Mouse (Mus musculus) cerebellum, adult 2 months (tissue): ENCODE measurements around the gene Hoxb6. TPM values are rescaled to one million over a fixed set of nuclear protein-coding genes. Genes with fewer than 3 reads are reported as not detected.
A peak's percentile ranks its signal among the peaks of the same experiment; 100 is the strongest.

Experiments used
- DNase-seq, 2 experiments: peaks; one replicate each; pipeline ENCODE4 v3.0.0; 2021
- H3K27ac ChIP-seq: fragments of 200-500 bp; 2 replicates; pipeline ENCODE4 v1.5.1; 2012; ENCODE audit warnings: low read length, control low read depth, inconsistent platforms; ENCODE audit not compliant: insufficient read depth
- H3K27me3 ChIP-seq: fragments of 200-500 bp; 2 replicates; pipeline ENCODE4 v1.6.1; 2012; ENCODE audit warnings: inconsistent platforms, mild to moderate bottlenecking, low read length, moderate library complexity; ENCODE audit not compliant: control insufficient read depth, insufficient read depth
- H3K4me1 ChIP-seq: fragments of 200-500 bp; 2 replicates; pipeline ENCODE4 v1.6.1; 2011; ENCODE audit warnings: low read length; ENCODE audit not compliant: control insufficient read depth, insufficient read depth
- H3K4me3 ChIP-seq: fragments of 200-500 bp; replicated peaks from 2 replicates; pipeline ENCODE3; 2011; ENCODE audit warnings: mild to moderate bottlenecking, low read depth, low read length, control low read depth; ENCODE audit not compliant: insufficient read depth
- CTCF ChIP-seq: fragments of 200-500 bp; IDR thresholded peaks from 2 replicates; pipeline ENCODE4 v1.5.1; 2011; ENCODE audit warnings: low read depth, mild to moderate bottlenecking, control low read depth, low read length, moderate library complexity, borderline replicate concordance; ENCODE audit not compliant: insufficient read depth
- POLR2A ChIP-seq: fragments of 200-500 bp; IDR thresholded peaks from 2 replicates; pipeline ENCODE4 v1.6.1; 2011; ENCODE audit warnings: low read length, control low read depth, borderline replicate concordance; ENCODE audit not compliant: insufficient read depth
- WGBS: fragments of 180-500 bp; shearing (Covaris S2); methylation state at CpG from one replicate; pipeline ENCODE4 v1.1.7; 2018; 5-methylcytosine and 5-hydroxymethylcytosine counted together
- polyA plus RNA-seq: library from polyadenylated mRNA; depleted of rRNA; stranded (reverse); fragments of >200 nt; gene quantifications from 2 replicates; pipeline ENCODE4 v1.2.3, GENCODE M21; 2012

Hoxb6 gene
- polyA plus RNA-seq, 1 experiment: 1.5 TPM

- H3K4me3 ChIP-seq: no peak within 1 kb of the TSS
- H3K27me3 ChIP-seq: peaks cover 15% of the 10 kb centered on the region; the same call in 1 of the 2 replicates
- DNase-seq: no peak
- H3K27ac ChIP-seq: no peak within 1 kb of the TSS
- H3K4me1 ChIP-seq: no peaks in the 10 kb centered on the region
- TF ChIP-seq CTCF: 0 out of 2 replicates have a peak, but pooled peaks have one; percentile 2
- TF ChIP-seq POLR2A: no peak
- 2% methylated on average over 69 of the region's 69 CpGs for WGBS
These were observed 11.1 kb downstream of the Hoxb6 start, which contains the start of gene Hoxb5 for GRCm38 (mm10) chr11:96303151-96304099. Hoxb5 (plus strand) TSS chr11:96303336.

GRCm38 (mm10) chr11:96304381-96305195, 12.3 kb downstream of the Hoxb6 start:
- Histone ChIP-seq H3K4me3 (no peak overlapping the region), H3K27me3 (peaks cover 12% of the 10 kb centered on the region; the same call in 1 of the 2 replicates), H3K27ac (no peak overlapping the region), H3K4me1 (no peaks in the 10 kb centered on the region)
- 4% methylated on average over 38 of the region's 38 CpGs for WGBS
- TF ChIP-seq POLR2A (no peak), CTCF (no peak)
- DNase-seq: no peak

GRCm38 (mm10) chr11:96305505-96306182, 13.4 kb downstream of the Hoxb6 start:
- TF ChIP-seq CTCF: no peak
- no peak for TF ChIP-seq POLR2A
- H3K4me1 ChIP-seq: no peaks in the 10 kb centered on the region
- WGBS: 71% methylated on average over 6 of the region's 6 CpGs
- no peak overlapping the region for H3K4me3 ChIP-seq
- H3K27ac ChIP-seq: no peak overlapping the region
- H3K27me3 ChIP-seq: peaks cover 8% of the 10 kb centered on the region; the same call in 1 of the 2 replicates
- DNase-seq: no peak

- Histone ChIP-seq H3K4me3 (no peak overlapping the region), H3K27me3 (peaks cover 8% of the 10 kb centered on the region; the same call in 1 of the 2 replicates), H3K27ac (no peak overlapping the region), H3K4me1 (no peaks in the 10 kb centered on the region)
- DNase-seq: no peak
- TF ChIP-seq CTCF: no peak
- TF ChIP-seq POLR2A: no peak
- 27% methylated on average over 7 of the region's 7 CpGs for WGBS
These were observed 14.1 kb downstream of the Hoxb6 start for GRCm38 (mm10) chr11:96306183-96306907.

GRCm38 (mm10) chr11:96306908-96307269, 14.6 kb downstream of the Hoxb6 start:
- Histone ChIP-seq H3K4me3 (no peak overlapping the region), H3K27me3 (peaks cover 9% of the 10 kb centered on the region; the same call in 1 of the 2 replicates), H3K27ac (no peak overlapping the region), H3K4me1 (no peaks in the 10 kb centered on the region)
- TF ChIP-seq POLR2A (no peak), CTCF (no peak)
- 14% methylated on average over 13 of the region's 13 CpGs for WGBS
- no peak for DNase-seq

- Histone ChIP-seq H3K4me3 (no peak overlapping the region), H3K4me1 (no peaks in the 10 kb centered on the region), H3K27me3 (peaks cover 9% of the 10 kb centered on the region; the same call in 1 of the 2 replicates), H3K27ac (no peak overlapping the region)
- TF ChIP-seq CTCF (no peak), POLR2A (no peak)
- whole genome bisulfite sequencing: 15% methylated on average over 4 of the region's 4 CpGs
- no peak for DNase-seq
These were observed 16.5 kb downstream of the Hoxb6 start for GRCm38 (mm10) chr11:96308763-96309162.
